Mouse (Mus musculus) forebrain, embryonic 15.5 days (tissue): ENCODE measurements around the gene Trappc4. TPM values are rescaled to one million over a fixed set of nuclear protein-coding genes. Genes with fewer than 3 reads are reported as not detected.
"Not testable (repeated sequence)": the region's sequence is repeated elsewhere in the genome, so short reads cannot be mapped to it uniquely, and the experiment has no call there.

ENCODE experiments used
- ATAC-seq: fragments of 200-750 bp; cut with Nextera tagmentation; replicated peaks from 2 replicates; pipeline ENCODE4 v1.8.0; 2017; ENCODE audit warnings: mild to moderate bottlenecking, moderate TSS enrichment, moderate library complexity
- H3K27ac ChIP-seq: fragments of 300-500 bp; sonication (generic); replicated peaks from 2 replicates; pipeline ENCODE4 v1.5.1; 2015; ENCODE audit warnings: mild to moderate bottlenecking, inconsistent platforms
- H3K27me3 ChIP-seq: fragments of 300-500 bp; sonication (generic); 2 replicates; pipeline ENCODE4 v1.6.1; 2015; ENCODE audit warnings: inconsistent platforms
- H3K36me3 ChIP-seq: fragments of 300-500 bp; sonication (generic); 2 replicates; pipeline ENCODE4 v1.6.1; 2015; ENCODE audit warnings: mild to moderate bottlenecking, inconsistent platforms
- H3K4me1 ChIP-seq: fragments of 300-500 bp; sonication (generic); 2 replicates; pipeline ENCODE4 v1.6.1; 2015; ENCODE audit warnings: inconsistent platforms
- H3K4me2 ChIP-seq: fragments of 300-500 bp; sonication (generic); replicated peaks from 2 replicates; pipeline ENCODE4 v1.6.1; 2015; ENCODE audit warnings: mild to moderate bottlenecking, inconsistent platforms
- H3K4me3 ChIP-seq: fragments of 300-500 bp; sonication (generic); 2 replicates; pipeline ENCODE4 v1.5.1; 2015; ENCODE audit warnings: mild to moderate bottlenecking, inconsistent platforms
- H3K9ac ChIP-seq: fragments of 300-500 bp; sonication (generic); replicated peaks from 2 replicates; pipeline ENCODE4 v1.6.1; 2015; ENCODE audit warnings: mild to moderate bottlenecking, inconsistent platforms
- H3K9me3 ChIP-seq: fragments of 300-500 bp; sonication (generic); 2 replicates; pipeline ENCODE4 v1.6.1; 2016; ENCODE audit warnings: inconsistent platforms
- WGBS: fragments of 180-500 bp; shearing (Covaris S2); methylation state at CpG from one replicate; pipeline ENCODE4 v1.1.7; 2015; ENCODE audit warnings: mixed read lengths; 5-methylcytosine and 5-hydroxymethylcytosine counted together
- polyA plus RNA-seq: library from polyadenylated mRNA; unstranded; fragments of >200 nt; fragmentation: Nextera tagmentation; extraction: Ambion mirVana; gene quantifications from 2 replicates; pipeline ENCODE4 v1.2.1, GENCODE M21; 2015

The Trappc4 gene
- 320 and 321 TPM in 2 replicates for polyA plus RNA-seq

DNA sequence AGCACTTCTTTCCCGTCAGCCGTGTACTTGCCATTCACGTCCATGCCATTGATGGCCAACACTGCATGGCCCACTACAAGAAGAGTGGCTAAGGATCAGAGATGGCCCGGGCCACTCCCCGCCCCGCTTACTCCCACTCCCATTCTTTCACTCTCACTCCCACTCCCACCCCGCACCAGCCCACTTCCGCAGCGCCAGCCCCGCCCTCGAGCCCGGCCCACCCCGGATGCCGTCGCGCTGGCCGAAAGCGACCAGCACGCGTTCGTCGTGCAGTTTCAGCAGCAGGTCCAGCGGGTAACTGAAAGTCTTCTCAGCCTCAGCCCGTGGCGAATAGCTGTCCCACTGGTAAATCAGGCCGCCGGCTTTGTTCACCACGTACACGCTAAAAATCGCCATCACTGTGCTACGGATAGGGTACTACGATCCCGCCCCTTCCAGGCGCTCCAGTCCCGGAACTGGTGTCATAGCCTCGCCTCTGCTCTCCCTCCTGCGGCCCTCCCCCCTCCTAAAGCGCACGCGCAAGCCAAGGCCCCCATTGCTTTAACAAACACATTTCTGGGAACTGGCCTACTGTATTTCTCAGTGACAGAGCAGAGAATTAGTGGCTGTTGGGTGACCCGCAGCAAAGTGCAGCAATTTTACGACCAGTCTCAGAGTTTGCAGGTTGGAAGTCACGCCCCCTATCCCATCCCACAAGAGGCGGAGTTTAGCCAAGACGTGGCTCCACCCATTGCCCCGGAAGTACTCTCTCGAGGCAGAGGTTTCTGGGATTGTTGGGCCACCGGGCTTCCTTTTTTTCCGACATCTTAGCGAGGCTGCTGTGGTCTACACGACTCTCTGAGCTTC, at the start of gene Trappc4, which contains the start of gene Rps25:
Trappc4 (minus strand) TSS at position 695 of the 846 bp plus-strand sequence.
Rps25 (plus strand) TSS at position 234 of the 846 bp plus-strand sequence.
- Histone ChIP-seq H3K27me3 (no peaks in the 10 kb centered on the region), H3K4me3 (peak within 1 kb of the TSS; percentile 83), H3K4me2 (peak within 1 kb of the TSS; percentile 68), H3K9me3 (no peaks in the 10 kb centered on the region), H3K4me1 (peaks cover 26% of the 10 kb centered on the region), H3K27ac (peak within 1 kb of the TSS; percentile 98), H3K9ac (peak within 1 kb of the TSS; percentile 86), H3K36me3 (peaks cover 69% of the 10 kb centered on the region)
- WGBS, result under 1% methylated on average over 51 of the region's 51 CpGs
- ATAC-seq, result peak; percentile 97

DNA sequence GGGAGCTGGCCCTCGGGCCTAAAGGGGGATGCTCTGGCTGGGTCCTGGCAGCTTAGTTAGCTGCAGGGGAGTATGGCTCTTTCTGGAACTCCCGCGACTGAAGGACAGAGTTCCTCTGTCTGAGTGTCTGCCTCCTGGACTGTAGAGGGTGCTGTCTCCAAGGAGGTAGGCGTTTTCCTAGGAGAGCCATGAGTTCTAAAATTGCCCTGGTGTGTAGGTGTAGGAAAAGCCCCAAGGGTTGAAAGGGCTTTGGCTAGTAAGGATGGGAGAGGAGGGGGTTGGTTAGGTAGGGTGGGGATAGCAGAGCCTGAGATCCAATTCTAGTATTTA, 47.5 kb upstream of the Trappc4 start, which contains the start of gene Upk2:
Upk2 (minus strand) TSS at position 86 of the 330 bp plus-strand sequence.
- WGBS, result 25% methylated on average over 4 of the region's 4 CpGs
- Histone ChIP-seq H3K9me3 (no peaks in the 10 kb centered on the region), H3K27ac (0 out of 2 replicates have a peak within 1 kb of the TSS, but pooled peaks have one; percentile 95), H3K9ac (no peak within 1 kb of the TSS), H3K4me1 (peaks cover 39% of the 10 kb centered on the region), H3K36me3 (no peaks in the 10 kb centered on the region), H3K4me3 (no peak within 1 kb of the TSS), H3K27me3 (0 out of 2 replicates have a peak, but pooled peaks cover 4% of the 10 kb centered on the region), H3K4me2 (no peak within 1 kb of the TSS)
- ATAC-seq, result no peak

DNA sequence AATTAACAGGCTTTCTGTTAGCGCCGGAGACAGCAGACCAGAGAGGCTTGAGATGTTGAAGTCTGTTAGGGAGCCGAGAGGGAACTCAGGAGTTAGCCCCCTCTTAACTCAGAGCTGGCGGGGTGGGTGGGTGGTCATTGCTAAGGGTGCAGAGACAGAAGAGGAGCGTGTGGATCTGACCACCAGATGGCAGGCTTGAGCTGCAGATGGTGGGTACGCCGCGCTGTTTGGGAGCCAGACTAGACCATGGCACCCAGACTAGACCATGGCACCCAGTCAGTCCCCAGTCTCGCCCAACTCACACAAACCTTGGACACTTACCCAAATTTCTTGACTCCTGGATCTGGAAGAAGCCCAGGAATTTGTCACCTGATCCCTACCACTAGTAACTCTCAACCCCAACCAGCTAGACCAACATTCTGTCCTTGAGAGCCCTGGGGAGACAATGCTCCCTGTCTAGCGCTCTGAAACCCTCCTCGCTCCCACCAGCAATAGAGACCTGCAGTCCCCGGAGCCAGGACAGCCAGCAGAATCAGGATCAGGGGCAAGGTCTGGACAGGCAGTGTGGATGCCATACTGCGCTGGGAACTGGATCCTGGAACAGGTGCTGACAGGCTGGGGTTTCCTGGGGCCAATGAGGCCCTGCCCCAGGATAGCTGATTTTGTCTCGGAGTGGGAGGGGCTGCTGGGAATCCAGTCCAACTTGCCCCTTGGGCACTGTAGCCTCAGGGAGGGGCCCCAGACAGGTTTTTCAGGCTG, 46.9 kb upstream of the Trappc4 start:
- Histone ChIP-seq H3K36me3 (no peaks in the 10 kb centered on the region), H3K9me3 (no peaks in the 10 kb centered on the region), H3K27ac (no peak overlapping the region), H3K4me1 (peaks cover 39% of the 10 kb centered on the region), H3K4me2 (no peak overlapping the region), H3K4me3 (no peak overlapping the region), H3K27me3 (0 out of 2 replicates have a peak, but pooled peaks cover 4% of the 10 kb centered on the region), H3K9ac (no peak overlapping the region)
- WGBS, result 10% methylated on average over 14 of the region's 14 CpGs
- ATAC-seq, result peak; percentile 73

- H3K4me1 ChIP-seq, result peaks cover 9% of the 10 kb centered on the region; the same call in 1 of the 2 replicates
- 0 out of 2 replicates have a peak, but pooled peaks cover 4% of the 10 kb centered on the region for H3K27me3 ChIP-seq
- H3K4me2 ChIP-seq, result no peak overlapping the region
- no peak overlapping the region for H3K9ac ChIP-seq
- no peaks in the 10 kb centered on the region for H3K36me3 ChIP-seq
- no peak for ATAC-seq
- H3K4me3 ChIP-seq, result no peak overlapping the region
- H3K27ac ChIP-seq, result no peak overlapping the region
- H3K9me3 ChIP-seq, result no peaks in the 10 kb centered on the region
Measured at GRCm38 (mm10) chr9:44450387-44450786, 43.0 kb upstream of the Trappc4 start.

- not testable (repeated sequence) for H3K36me3 ChIP-seq, H3K27me3 ChIP-seq, H3K9me3 ChIP-seq, H3K4me3 ChIP-seq, H3K27ac ChIP-seq, H3K4me2 ChIP-seq, H3K9ac ChIP-seq, H3K4me1 ChIP-seq, ATAC-seq
- 87% methylated on average over 7 of the region's 7 CpGs for WGBS
Measured at GRCm38 (mm10) chr9:44444402-44445025, 37.1 kb upstream of the Trappc4 start.

- Histone ChIP-seq H3K9me3 (no peaks in the 10 kb centered on the region), H3K27me3 (no peaks in the 10 kb centered on the region), H3K4me3 (no peak within 1 kb of the TSS), H3K27ac (no peak within 1 kb of the TSS), H3K4me1 (no peaks in the 10 kb centered on the region), H3K9ac (no peak within 1 kb of the TSS), H3K36me3 (no peaks in the 10 kb centered on the region), H3K4me2 (no peak within 1 kb of the TSS)
- no peak for ATAC-seq
- 87% methylated on average over 19 of the region's 19 CpGs for WGBS
Measured at GRCm38 (mm10) chr9:44440961-44441360, 33.6 kb upstream of the Trappc4 start, which contains the start of gene Foxr1. Foxr1 (minus strand) TSS chr9:44441136.

GRCm38 (mm10) chr9:44435747-44436146, 28.3 kb upstream of the Trappc4 start:
- no peaks in the 10 kb centered on the region for H3K4me1 ChIP-seq
- no peaks in the 10 kb centered on the region for H3K27me3 ChIP-seq
- ATAC-seq, result no peak
- no peak overlapping the region for H3K4me2 ChIP-seq
- WGBS, result 89% methylated on average over 6 of the region's 6 CpGs
- H3K36me3 ChIP-seq, result no peaks in the 10 kb centered on the region
- H3K4me3 ChIP-seq, result no peak overlapping the region
- H3K9me3 ChIP-seq, result no peaks in the 10 kb centered on the region
- H3K27ac ChIP-seq, result no peak overlapping the region
- H3K9ac ChIP-seq, result no peak overlapping the region

- no peaks in the 10 kb centered on the region for H3K9me3 ChIP-seq
Measured at GRCm38 (mm10) chr9:44432577-44433185, 25.3 kb upstream of the Trappc4 start.

DNA sequence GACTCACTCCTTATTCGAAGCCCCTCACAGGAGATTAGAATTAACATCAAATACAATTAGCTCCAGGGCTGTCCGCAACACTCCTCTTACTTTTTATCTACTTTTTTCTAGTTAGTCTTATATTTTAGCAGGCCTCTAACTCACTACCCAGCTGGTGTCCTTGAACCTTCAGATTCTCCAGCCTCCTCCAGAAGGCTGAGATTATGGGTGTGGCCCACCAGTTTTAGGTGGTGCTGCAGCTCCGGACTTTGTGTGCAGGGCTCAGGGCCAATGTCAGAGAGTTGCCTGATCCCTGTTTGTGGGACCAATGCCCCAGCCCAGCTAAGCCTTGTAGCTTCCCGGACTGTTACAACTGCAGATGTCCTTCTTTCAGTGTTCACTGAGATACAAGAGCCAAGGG, 16.2 kb upstream of the Trappc4 start:
- no peak overlapping the region for H3K4me3 ChIP-seq
- 86% methylated on average over 4 of the region's 4 CpGs for WGBS

More at GRCm38 (mm10) chr9:44432577-44433185, 25.3 kb upstream of the Trappc4 start:
- 65% methylated on average over 5 of the region's 5 CpGs for WGBS
- Histone ChIP-seq H3K27ac (no peak overlapping the region), H3K4me1 (no peaks in the 10 kb centered on the region), H3K36me3 (no peaks in the 10 kb centered on the region), H3K4me2 (no peak overlapping the region), H3K4me3 (no peak overlapping the region), H3K27me3 (no peaks in the 10 kb centered on the region), H3K9ac (no peak overlapping the region)
- ATAC-seq, result no peak

GRCm38 (mm10) chr9:44420280-44420898, 13.0 kb upstream of the Trappc4 start:
- Histone ChIP-seq H3K4me1 (peaks cover 12% of the 10 kb centered on the region), H3K27me3 (no peaks in the 10 kb centered on the region), H3K9ac (no peak overlapping the region), H3K36me3 (peaks cover 3% of the 10 kb centered on the region; the same call in 1 of the 2 replicates), H3K9me3 (no peaks in the 10 kb centered on the region), H3K4me2 (no peak overlapping the region), H3K4me3 (no peak overlapping the region), H3K27ac (no peak overlapping the region)
- no peak for ATAC-seq
- 81% methylated on average over 5 of the region's 5 CpGs for WGBS

More for the DNA sequence above, 16.2 kb upstream of the Trappc4 start:
- no peaks in the 10 kb centered on the region for H3K4me1 ChIP-seq
- H3K27me3 ChIP-seq, result no peaks in the 10 kb centered on the region
- H3K9ac ChIP-seq, result no peak overlapping the region
- H3K4me2 ChIP-seq, result no peak overlapping the region
- H3K9me3 ChIP-seq, result no peaks in the 10 kb centered on the region
- H3K27ac ChIP-seq, result no peak overlapping the region
- no peaks in the 10 kb centered on the region for H3K36me3 ChIP-seq
- no peak for ATAC-seq

DNA sequence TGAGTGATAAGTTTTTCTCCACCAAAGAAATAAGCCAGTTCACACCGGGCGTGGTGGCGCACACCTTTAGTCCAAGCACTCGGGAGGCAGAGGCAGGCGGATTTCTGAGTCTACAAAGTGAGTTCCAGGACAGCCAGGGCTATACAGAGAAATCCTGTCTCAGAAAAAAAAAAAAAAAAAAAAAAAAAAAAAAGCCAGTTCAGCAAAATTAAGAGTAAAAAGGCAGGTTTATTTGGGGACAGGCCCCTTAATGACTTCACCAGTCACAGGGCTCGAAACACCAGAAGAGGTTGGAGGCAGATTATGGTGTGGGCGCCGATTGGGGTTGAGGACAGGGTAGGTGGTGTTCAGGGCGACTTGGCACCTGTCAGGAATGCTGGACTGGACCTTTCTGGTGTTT, 12.3 kb upstream of the Trappc4 start:
- H3K9ac ChIP-seq, H3K36me3 ChIP-seq, H3K4me3 ChIP-seq, H3K4me2 ChIP-seq, H3K27ac ChIP-seq, ATAC-seq, H3K27me3 ChIP-seq, H3K9me3 ChIP-seq: not testable (repeated sequence)
- H3K4me1 ChIP-seq, result peaks cover 12% of the 10 kb centered on the region
- WGBS, result 95% methylated on average over 9 of the region's 9 CpGs
